Mouse (Mus musculus) adrenal gland (tissue): ENCODE measurements at regions not wholly inside any gene's neighbourhood (a gene's known extent, or its start where the extent isn't known, plus 50 kb on each side); places are given as distances from the start of the nearest gene placed in this dataset.

Experiments used
- intact Hi-C: fragments of 180-260 bp; cut with DNase I; formaldehyde crosslinking; loops from one replicate; pipeline ENCODE4 v1.15.1; 2025

DNA sequence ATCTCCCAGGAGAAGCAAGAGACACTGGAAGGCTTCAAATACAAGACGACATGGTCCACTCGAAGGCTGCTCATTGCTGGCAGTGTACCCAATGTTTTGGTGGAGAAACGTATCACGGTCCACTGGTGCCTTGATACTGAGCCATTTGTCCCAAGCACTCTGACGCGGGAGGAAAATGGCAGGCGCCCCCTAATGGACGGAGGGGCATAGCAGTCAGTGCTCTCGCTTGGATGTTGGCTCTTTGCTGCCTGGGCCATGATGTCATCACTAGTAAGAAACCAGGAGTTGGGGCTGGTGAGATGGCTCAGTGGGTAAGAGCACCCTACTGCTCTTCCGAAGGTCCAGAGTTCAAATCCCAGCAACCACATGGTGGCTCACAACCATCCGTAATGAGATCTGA lies 83.5 kb upstream of the Zfp618 start:
- intact Hi-C loops, result no loop called here

GRCm38 (mm10) chr4:62882276-62882675 lies 83.1 kb upstream of the Zfp618 start:
- intact Hi-C loops, result no loop called here

GRCm38 (mm10) chr4:62888736-62889135 lies 76.6 kb upstream of the Zfp618 start:
- intact Hi-C loops, result loop anchor here (2.0 to 5.0 kb wide), 2 partner anchors 74 to 230 kb away; no protein-coding TSS in a partner anchor

DNA sequence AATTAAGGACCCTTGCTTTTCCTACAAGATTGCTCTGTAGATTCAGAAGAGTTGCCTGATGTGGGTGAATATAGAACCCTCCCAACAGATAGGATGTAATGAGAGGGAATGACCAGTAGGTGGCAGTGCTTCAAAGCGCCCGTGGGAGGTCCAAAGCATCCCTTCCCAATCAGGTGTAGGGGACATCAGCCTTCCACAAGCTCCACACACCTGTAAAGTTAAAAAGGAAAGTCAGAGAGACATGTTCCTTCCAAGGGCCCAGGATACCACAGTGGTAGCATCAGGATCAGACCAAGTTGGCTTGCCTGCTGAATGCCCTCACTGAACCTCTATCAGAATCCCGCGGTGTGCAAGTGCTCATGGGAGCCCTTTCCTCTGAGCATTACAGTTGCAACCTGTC lies 75.7 kb upstream of the Zfp618 start:
- intact Hi-C loops, result loop anchor here (2.0 to 5.0 kb wide), 2 partner anchors 73 to 229 kb away; no protein-coding TSS in a partner anchor

DNA sequence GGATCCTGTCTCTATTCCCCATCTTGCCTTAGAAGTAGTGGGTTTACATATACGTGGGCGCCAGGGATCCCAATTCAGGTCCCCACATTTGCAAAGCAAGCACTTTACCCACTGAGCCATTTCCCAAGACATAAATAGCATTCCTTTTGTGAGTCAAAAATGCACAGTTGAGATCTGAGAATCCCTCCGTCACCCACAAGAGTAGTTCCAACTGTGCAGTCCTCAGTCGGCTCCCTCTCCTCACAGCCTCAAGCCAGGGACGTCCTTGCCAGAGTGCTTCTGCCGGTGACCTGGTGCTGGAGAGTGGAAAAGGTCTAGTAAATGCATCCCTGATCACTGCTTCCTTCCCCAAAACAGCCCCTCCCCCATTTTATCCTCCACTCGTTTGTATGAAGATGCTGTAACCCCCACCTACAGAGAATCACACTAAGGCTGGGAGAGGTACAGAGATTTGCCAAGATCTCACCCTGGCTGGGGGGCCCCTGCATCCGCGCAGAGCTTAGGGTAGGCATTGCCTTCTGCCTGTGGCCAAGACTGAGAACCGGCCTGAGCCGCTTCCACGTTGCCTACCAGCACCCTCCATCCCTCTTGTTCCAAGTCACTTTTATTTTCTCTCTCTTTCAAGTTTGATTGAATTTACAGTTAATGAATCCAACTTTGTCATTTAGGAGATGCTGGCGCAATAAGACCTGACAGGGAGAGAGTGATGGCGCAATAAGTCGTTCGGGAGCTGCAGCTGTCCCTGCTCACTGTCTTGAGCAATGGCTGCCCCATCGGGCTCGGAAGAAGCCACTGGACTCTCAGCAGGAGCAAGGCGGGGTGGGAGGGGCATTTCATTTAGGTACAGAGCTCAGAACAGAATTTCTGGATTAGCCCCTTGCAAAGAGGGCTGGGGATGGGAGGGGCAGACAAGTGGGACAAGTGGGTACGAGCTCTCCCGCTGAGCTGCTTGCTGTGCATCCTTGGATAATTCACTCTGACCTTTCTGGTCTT lies 74.5 kb upstream of the Zfp618 start:
- intact Hi-C loops, result no loop called here

DNA sequence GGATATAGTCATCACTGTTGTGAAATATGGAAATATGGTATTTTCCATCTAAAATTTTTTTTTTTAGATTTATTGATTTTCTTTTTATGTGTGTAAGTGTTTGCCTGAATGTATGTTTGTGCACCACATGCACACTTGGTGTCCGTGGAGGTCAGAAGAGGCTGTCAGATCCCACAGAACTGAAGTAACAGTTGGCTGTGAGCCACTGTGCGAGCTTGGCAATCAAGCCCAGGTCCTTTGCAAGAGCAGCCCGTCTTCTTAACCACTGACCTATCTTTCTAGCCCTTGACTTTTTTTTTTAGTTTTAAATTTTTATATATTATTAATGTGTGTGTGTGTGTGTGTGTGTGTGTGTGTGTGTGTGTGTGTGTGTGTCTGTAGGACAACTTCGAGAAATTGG lies 52.5 kb upstream of the Zfp618 start:
- intact Hi-C loops, result no loop called here
